In the genomic region with DNA sequence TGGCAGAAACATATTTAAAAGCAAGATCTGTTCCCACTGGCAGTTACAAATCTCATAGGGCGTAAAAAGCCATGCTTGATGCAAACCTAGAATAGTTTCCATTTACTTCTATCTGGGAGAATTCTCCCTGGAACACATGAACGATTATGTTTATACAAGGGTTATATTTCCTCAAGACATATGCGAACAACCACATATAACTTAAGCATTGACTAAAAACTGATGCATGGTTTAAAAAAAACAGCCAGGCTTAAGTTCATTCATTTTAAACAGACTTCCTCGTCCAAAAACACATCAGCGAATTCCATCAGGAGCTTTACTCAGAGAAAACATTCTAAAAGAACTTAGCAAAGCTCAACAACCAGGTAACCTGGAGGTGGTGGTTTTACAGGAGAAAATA, we compare ENCODE assay signal across 12 mouse cellular contexts. TPM values are rescaled to one million over a fixed set of nuclear protein-coding genes. Genes with fewer than 3 reads are reported as not detected.
DNase-seq lines count a peak whose midpoint lies in the region; ATAC-seq lines count a peak whose summit lies in the region.
"Had no signal": no experiment of that assay in that cellular context is flagged by ENCODE, and none has a peak within 500 bp of the region (broad histone marks: within the 10 kb centered on the region; RNA-seq: fewer than 3 reads in every experiment).

No protein-coding gene starts in this region.

- no peaks in the 10 kb centered on the region for H3K9me3 ChIP-seq in heart, embryonic 13.5 days
- H3K9me3 ChIP-seq in liver, embryonic 12.5 days (replicated peaks): no peaks in the 10 kb centered on the region
- H3K9me3 ChIP-seq in embryonic facial prominence, embryonic 15.5 days (replicated peaks): no peaks in the 10 kb centered on the region
- H3K9me3 ChIP-seq in stomach, embryonic 15.5 days: no peaks in the 10 kb centered on the region

- WGBS in heart, embryonic 13.5 days: 74% methylated on average over 5 of the region's 5 CpGs
- 70% methylated on average over 5 of the region's 5 CpGs for WGBS in liver, embryonic 12.5 days (ENCODE audit: insufficient replicate concordance)
- 35% methylated on average over 5 of the region's 5 CpGs for WGBS in embryonic facial prominence, embryonic 15.5 days
- 46% methylated on average over 5 of the region's 5 CpGs for WGBS in stomach, embryonic 15.5 days

- H3K4me2 ChIP-seq in heart, embryonic 13.5 days: no peak overlapping the region; the same call in 1 of the 2 replicates
- no peak overlapping the region for H3K4me2 ChIP-seq in liver, embryonic 12.5 days
- H3K4me2 ChIP-seq in embryonic facial prominence, embryonic 15.5 days (replicated peaks): no peak overlapping the region
- H3K4me2 ChIP-seq in stomach, embryonic 15.5 days: no peak overlapping the region

- H3K36me3 ChIP-seq in heart, embryonic 13.5 days: peaks cover 95% of the 10 kb centered on the region
- peaks cover 61% of the 10 kb centered on the region for H3K36me3 ChIP-seq in liver, embryonic 12.5 days
- peaks cover 34% of the 10 kb centered on the region for H3K36me3 ChIP-seq in embryonic facial prominence, embryonic 15.5 days
- H3K36me3 ChIP-seq in stomach, embryonic 15.5 days: peaks cover 14% of the 10 kb centered on the region

- no peak overlapping the region for H3K4me3 ChIP-seq in heart, embryonic 13.5 days
- H3K4me3 ChIP-seq in liver, embryonic 12.5 days: no peak overlapping the region
- no peak overlapping the region for H3K4me3 ChIP-seq in embryonic facial prominence, embryonic 15.5 days (replicated peaks)
- H3K4me3 ChIP-seq in stomach, embryonic 15.5 days (replicated peaks): no peak overlapping the region
- H3K4me3 ChIP-seq: myocyte had no signal

- peak overlapping the region; percentile 88 for H3K27ac ChIP-seq in heart, embryonic 13.5 days (replicated peaks)
- 0 out of 2 replicates have a peak overlapping the region, but pooled peaks have one; percentile 31 for H3K27ac ChIP-seq in liver, embryonic 12.5 days
- H3K27ac ChIP-seq in embryonic facial prominence, embryonic 15.5 days (replicated peaks): peak overlapping the region; percentile 94
- peak overlapping the region; percentile 94 for H3K27ac ChIP-seq in stomach, embryonic 15.5 days
- H3K27ac ChIP-seq: liver, embryonic 14.5 days had no signal

- H3K27me3 ChIP-seq in heart, embryonic 13.5 days (replicated peaks): no peaks in the 10 kb centered on the region
- no peaks in the 10 kb centered on the region for H3K27me3 ChIP-seq in liver, embryonic 12.5 days (replicated peaks)
- no peaks in the 10 kb centered on the region for H3K27me3 ChIP-seq in embryonic facial prominence, embryonic 15.5 days
- H3K27me3 ChIP-seq in stomach, embryonic 15.5 days (replicated peaks): no peaks in the 10 kb centered on the region

- peak overlapping the region; percentile 69 for H3K9ac ChIP-seq in heart, embryonic 13.5 days
- no peak overlapping the region for H3K9ac ChIP-seq in liver, embryonic 12.5 days
- H3K9ac ChIP-seq in embryonic facial prominence, embryonic 15.5 days: no peak overlapping the region
- H3K9ac ChIP-seq in stomach, embryonic 15.5 days: no peak overlapping the region
- H3K9ac ChIP-seq: liver, embryonic 14.5 days had no signal

- peaks cover 73% of the 10 kb centered on the region for H3K4me1 ChIP-seq in heart, embryonic 13.5 days
- peaks cover 31% of the 10 kb centered on the region for H3K4me1 ChIP-seq in liver, embryonic 12.5 days
- H3K4me1 ChIP-seq in embryonic facial prominence, embryonic 15.5 days: peaks cover 32% of the 10 kb centered on the region
- peaks cover 16% of the 10 kb centered on the region for H3K4me1 ChIP-seq in stomach, embryonic 15.5 days

- no peak for ATAC-seq in heart, embryonic 13.5 days (ENCODE audit: extremely low read depth, insufficient number of reproducible peaks, low FRiP score, low TSS enrichment)
- no peak for ATAC-seq in liver, embryonic 12.5 days
- ATAC-seq in embryonic facial prominence, embryonic 15.5 days (ENCODE audit: insufficient number of reproducible peaks, low FRiP score, low TSS enrichment, low read depth): peak; percentile 49
- ATAC-seq in stomach, embryonic 15.5 days (ENCODE audit: insufficient read depth, low FRiP score, low read depth): peak; percentile 41; the same call in 1 of the 2 replicates

- DNase-seq in heart, adult 11 months: no peak
- no peak for DNase-seq in liver
- DNase-seq in right cerebral cortex, adult 2 months (ENCODE audit: low spot score in 2 of 2): no peak
- DNase-seq: cerebellum, adult 2 months; kidney, postnatal 10 days; thymus, postnatal 25 days had no signal

RNA-seq across cellular contexts. Expression of gene Ddc, which starts 49.9 kb away (rescaled TPM):
- polyA plus RNA-seq in heart, embryonic 13.5 days (2015; fragmentation: Nextera tagmentation; extraction: Ambion mirVana): 64.6 and 78.2 TPM in 2 replicates
- 9.3 and 10.4 TPM in 2 replicates for polyA plus RNA-seq in liver, embryonic 12.5 days (2016; fragmentation: Nextera tagmentation; extraction: Ambion mirVana)
- polyA plus RNA-seq in embryonic facial prominence, embryonic 15.5 days (2015; fragmentation: Nextera tagmentation; extraction: Ambion mirVana): 20.7 and 24.2 TPM in 2 replicates
- 48.5 and 57.0 TPM in 2 replicates for polyA plus RNA-seq in stomach, embryonic 15.5 days (2015; fragmentation: Nextera tagmentation; extraction: Ambion mirVana)

Comparison
In these comparisons a context has a peak if more than half of its experiments do, and no peak if none do; other contexts are left out.
1. ATAC-seq: peak in embryonic facial prominence, embryonic 15.5 days (single experiment) and stomach, embryonic 15.5 days (single experiment); none in heart, embryonic 13.5 days (single experiment) and liver, embryonic 12.5 days (single experiment).
2. H3K27ac ChIP-seq: peak in every context shown above with its lines; median percentile 94 in embryonic facial prominence, embryonic 15.5 days; 94 in stomach, embryonic 15.5 days; 88 in heart, embryonic 13.5 days; 31 in liver, embryonic 12.5 days.